Comparison of ENCODE assay signal across 9 mouse cellular contexts in genomic region chr8:85871660-85872059, GRCm38 (mm10). TPM values are rescaled to one million over a fixed set of nuclear protein-coding genes. Genes with fewer than 3 reads are reported as not detected.
DNase-seq lines count a peak whose midpoint lies in the region; ATAC-seq and TF ChIP-seq lines count a peak whose summit lies in the region.
"Had no signal": no experiment of that assay in that cellular context is flagged by ENCODE, and none has a peak within 500 bp of the region (broad histone marks: within the 10 kb centered on the region; RNA-seq: fewer than 3 reads in every experiment).

No protein-coding gene starts in this region.

- no peak overlapping the region; the same call in 1 of the 2 replicates for H3K27ac ChIP-seq in kidney, embryonic 14.5 days (ENCODE audit: low read depth, low read length)
- no peak overlapping the region for H3K27ac ChIP-seq in liver, embryonic 12.5 days
- H3K27ac ChIP-seq in left cerebral cortex, adult 2 months = no peak overlapping the region

- WGBS in kidney, embryonic 14.5 days = 69% methylated on average over 2 of the region's 2 CpGs
- WGBS in liver, embryonic 12.5 days (ENCODE audit: insufficient replicate concordance) = 64% methylated on average over 2 of the region's 2 CpGs

- intact Hi-C loops in left cerebral cortex, adult 2 months (cut with DNase I) = no loop called here

- H3K9me3 ChIP-seq in kidney, embryonic 14.5 days (ENCODE audit: control insufficient read depth, low read length) = no peaks in the 10 kb centered on the region
- no peaks in the 10 kb centered on the region for H3K9me3 ChIP-seq in liver, embryonic 12.5 days (replicated peaks)

- peak; percentile 68 for DNase-seq in kidney, adult 11 months
- peak; percentile 46 for DNase-seq in heart, adult 8-10 months (ENCODE audit: low spot score)
- peak; percentile 52 for DNase-seq in kidney, postnatal 10 days
- peak; percentile 49 for DNase-seq in skeletal muscle tissue, adult 2 months (ENCODE audit: low read depth, low spot score)
- no peak for DNase-seq in cerebellum, postnatal 25 days
- no peak for DNase-seq in left cerebral cortex, adult 2 months (ENCODE audit: extremely low spot score in 1 of 2, low spot score in 2 of 2)
- DNase-seq: adrenal gland, postnatal 36 days had no signal

- ATAC-seq in kidney, embryonic 14.5 days (ENCODE audit: low FRiP score, low TSS enrichment) = no peak
- ATAC-seq in liver, embryonic 12.5 days = no peak

- H3K27me3 ChIP-seq in kidney, embryonic 14.5 days (ENCODE audit: control insufficient read depth, insufficient read depth, low read length) = no peaks in the 10 kb centered on the region
- no peaks in the 10 kb centered on the region for H3K27me3 ChIP-seq in liver, embryonic 12.5 days (replicated peaks)

- H3K4me3 ChIP-seq in kidney, embryonic 14.5 days (ENCODE audit: low read length) = no peak overlapping the region
- no peak overlapping the region for H3K4me3 ChIP-seq in liver, embryonic 12.5 days
- H3K4me3 ChIP-seq in left cerebral cortex, adult 2 months = no peak overlapping the region

- H3K9ac ChIP-seq in kidney, embryonic 14.5 days (ENCODE audit: low read depth, low read length) = no peak overlapping the region
- no peak overlapping the region for H3K9ac ChIP-seq in liver, embryonic 12.5 days

- no peaks in the 10 kb centered on the region for H3K4me1 ChIP-seq in kidney, embryonic 14.5 days (ENCODE audit: control insufficient read depth, insufficient read depth, low read length)
- H3K4me1 ChIP-seq in liver, embryonic 12.5 days = no peaks in the 10 kb centered on the region

- H3K36me3 ChIP-seq in kidney, embryonic 14.5 days (ENCODE audit: control insufficient read depth, insufficient read depth, low read length) = no peaks in the 10 kb centered on the region
- H3K36me3 ChIP-seq in liver, embryonic 12.5 days = no peaks in the 10 kb centered on the region

- H3K4me2 ChIP-seq in kidney, embryonic 14.5 days (replicated peaks; ENCODE audit: low read depth, low read length) = no peak overlapping the region
- no peak overlapping the region for H3K4me2 ChIP-seq in liver, embryonic 12.5 days

- TF ChIP-seq CTCF in left cerebral cortex, adult 2 months (IDR thresholded peaks at IDR 0.05) = no peak

RNA-seq across cellular contexts. Expression of gene Phkb, which starts 30.9 kb away (rescaled TPM):
- 72.4 and 73.8 TPM in 2 replicates for polyA plus RNA-seq in kidney, embryonic 14.5 days (2014; fragmentation: Nextera tagmentation; extraction: Ambion mirVana)
- 10 to 100 TPM; 59.3 to 81.9 (median 65.1) TPM for total RNA-seq in heart, adult 8-10 months (2022)
- polyA plus RNA-seq in liver, embryonic 12.5 days (2016; fragmentation: Nextera tagmentation; extraction: Ambion mirVana) = 19.4 TPM in 2 replicates
- 10 to 100 TPM; 37.6 to 45.3 TPM for total RNA-seq in left cerebral cortex, adult 2 months (2021)

RNA-seq across cellular contexts. Expression of gene Itfg1, which starts 30.9 kb away (rescaled TPM):
- polyA plus RNA-seq in kidney, embryonic 14.5 days (2014; fragmentation: Nextera tagmentation; extraction: Ambion mirVana) = 67.0 and 90.0 TPM in 2 replicates
- 10 to 100 TPM; 49.8 to 54.7 (median 51.6) TPM for total RNA-seq in heart, adult 8-10 months (2022)
- 32.3 and 34.1 TPM in 2 replicates for polyA plus RNA-seq in liver, embryonic 12.5 days (2016; fragmentation: Nextera tagmentation; extraction: Ambion mirVana)
- total RNA-seq in left cerebral cortex, adult 2 months (2021) = 100 to 1,000 TPM; 157 to 160 TPM

Comparison
In these comparisons a context has a peak if more than half of its experiments do, and no peak if none do; other contexts are left out.
1. DNase-seq: peak in kidney, adult 11 months (single experiment), heart, adult 8-10 months (single experiment), kidney, postnatal 10 days (single experiment) and skeletal muscle tissue, adult 2 months (single experiment); none in cerebellum, postnatal 25 days (0 of 2) and left cerebral cortex, adult 2 months (0 of 2).